Mouse (Mus musculus) lung, postnatal 36 days (tissue): ENCODE results near the gene Smok3c.
"Not testable (repeated sequence)": the region's sequence is repeated elsewhere in the genome, so short reads cannot be mapped to it uniquely, and the experiment has no call there.

ENCODE experiments used
- DNase-seq: peaks from one replicate; pipeline ENCODE4 v3.0.0; 2022; ENCODE audit warnings: mixed read lengths

Gene Smok3c

DNA sequence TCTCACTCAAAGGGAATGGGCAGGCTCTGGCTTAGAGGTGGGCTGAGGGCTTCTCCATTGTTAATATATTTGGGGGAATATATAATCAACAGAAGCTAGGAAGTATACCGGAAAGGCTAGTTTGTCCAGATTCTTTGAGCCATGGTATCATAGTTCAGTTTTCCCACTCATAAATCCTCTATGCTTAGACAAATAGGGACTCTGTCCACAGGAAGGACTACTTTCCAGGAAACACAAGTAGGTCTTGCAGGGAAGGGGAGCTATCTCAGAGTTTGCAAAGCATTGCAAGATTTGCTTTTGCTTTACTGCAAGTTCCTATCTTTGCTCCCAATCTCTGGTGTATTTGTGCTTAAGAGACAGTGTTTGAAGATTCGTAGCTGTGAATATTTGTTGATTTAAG lies 52.0 kb downstream of the Smok3c start:
- no peak for DNase-seq

DNA sequence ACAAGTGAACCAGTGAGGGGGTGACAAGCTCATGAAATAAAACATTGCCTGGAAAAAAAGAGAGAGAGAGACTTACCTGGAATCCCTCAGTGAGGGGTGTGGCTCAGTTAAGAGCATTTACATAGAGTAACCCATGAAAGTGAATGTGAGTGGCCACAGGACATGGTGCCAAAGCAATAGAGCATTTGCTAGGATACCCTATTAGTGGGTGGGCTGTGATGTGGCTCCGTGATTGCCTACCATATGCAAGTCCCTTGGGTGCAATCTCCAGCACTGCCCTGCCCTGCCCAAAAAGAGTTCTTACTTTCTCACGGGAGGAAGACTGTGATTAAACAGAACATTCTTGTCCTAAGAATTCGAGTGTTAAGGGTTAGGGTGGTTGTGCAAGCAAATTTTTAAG lies 54.1 kb downstream of the Smok3c start:
- no peak for DNase-seq

DNA sequence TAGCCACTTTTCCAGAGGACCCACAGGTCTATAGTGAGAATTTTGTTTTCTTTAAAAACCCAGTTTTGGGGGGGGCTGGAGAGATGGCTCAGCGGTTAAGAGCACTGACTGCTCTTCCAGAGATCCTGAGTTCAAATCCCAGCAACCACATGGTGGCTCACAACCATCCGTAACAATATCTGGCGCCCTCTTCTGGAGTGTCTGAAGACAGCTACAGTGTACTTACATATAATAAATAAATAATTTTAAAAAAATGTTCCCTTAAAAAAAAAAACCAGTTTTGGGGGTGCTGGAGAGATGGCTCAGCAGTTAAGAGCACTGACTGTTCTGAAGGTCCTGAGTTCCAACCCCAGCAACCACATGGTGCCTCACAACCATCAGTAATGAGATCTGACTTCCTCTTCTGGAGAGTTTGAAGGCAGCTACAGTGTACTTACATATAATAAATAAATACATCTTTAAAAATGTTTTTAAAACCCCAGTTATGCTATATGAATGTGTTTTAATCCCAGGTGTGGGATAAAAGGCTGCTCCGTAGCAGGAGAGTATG lies 56.9 kb downstream of the Smok3c start:
- DNase-seq = not testable (repeated sequence)
